ENCODE assay signal across 13 mouse cellular contexts in genomic region chr4:59844460-59845244, GRCm38 (mm10). TPM values are rescaled to one million over a fixed set of nuclear protein-coding genes. Genes with fewer than 3 reads are reported as not detected.
A peak's percentile ranks its signal among the peaks of the same experiment; 100 is the strongest.
DNase-seq lines count a peak whose midpoint lies in the region; ATAC-seq and TF ChIP-seq lines count a peak whose summit lies in the region.
"Had no signal": no experiment of that assay in that cellular context is flagged by ENCODE, and none has a peak within 500 bp of the region (broad histone marks: within the 10 kb centered on the region; RNA-seq: fewer than 3 reads in every experiment).

No protein-coding gene starts in this region.

- H3K9me3 ChIP-seq in heart, embryonic 16.5 days (replicated peaks; ENCODE audit: control insufficient read depth, low read length): 0 out of 2 replicates have a peak, but pooled peaks cover 2% of the 10 kb centered on the region
- no peaks in the 10 kb centered on the region for H3K9me3 ChIP-seq in liver, embryonic 15.5 days (replicated peaks)
- H3K9me3 ChIP-seq in midbrain, embryonic 13.5 days: no peaks in the 10 kb centered on the region; the same call in 1 of the 2 replicates
- no peaks in the 10 kb centered on the region for H3K9me3 ChIP-seq in midbrain, embryonic 11.5 days (ENCODE audit: control insufficient read depth, low read length)
- no peaks in the 10 kb centered on the region for H3K9me3 ChIP-seq in forebrain, embryonic 11.5 days (ENCODE audit: control insufficient read depth, low read length)
- H3K9me3 ChIP-seq: G1E; heart, embryonic 15.5 days; limb, embryonic 10.5 days had no signal

- H3K4me1 ChIP-seq in heart, embryonic 16.5 days (ENCODE audit: control insufficient read depth, insufficient read depth, low read length): peaks cover 17% of the 10 kb centered on the region
- H3K4me1 ChIP-seq in thymus, adult 2 months (replicated peaks; ENCODE audit: control insufficient read depth, insufficient read depth, low read length): peaks cover 19% of the 10 kb centered on the region
- peaks cover 11% of the 10 kb centered on the region for H3K4me1 ChIP-seq in liver, embryonic 15.5 days (replicated peaks)
- 0 out of 2 replicates have a peak, but pooled peaks cover 5% of the 10 kb centered on the region for H3K4me1 ChIP-seq in midbrain, embryonic 13.5 days (replicated peaks)
- no peaks in the 10 kb centered on the region for H3K4me1 ChIP-seq in midbrain, embryonic 11.5 days (ENCODE audit: control insufficient read depth, insufficient read depth, low read length)
- H3K4me1 ChIP-seq in forebrain, embryonic 11.5 days (replicated peaks; ENCODE audit: control insufficient read depth, insufficient read depth, low read length): no peaks in the 10 kb centered on the region

- no peak for TF ChIP-seq POLR2A in thymus, adult 2 months (IDR thresholded peaks at IDR 0.05; ENCODE audit: control insufficient read depth, extremely low read depth, insufficient read depth, low read length, poor library complexity)

- TF ChIP-seq CTCF in thymus, adult 2 months (IDR thresholded peaks at IDR 0.05; ENCODE audit: borderline replicate concordance, control insufficient read depth, extremely low read depth, insufficient read depth, low read length, poor library complexity): no peak

- no peak overlapping the region for H3K4me2 ChIP-seq in heart, embryonic 16.5 days (ENCODE audit: low read depth, low read length)
- H3K4me2 ChIP-seq in liver, embryonic 15.5 days: no peak overlapping the region
- H3K4me2 ChIP-seq in midbrain, embryonic 13.5 days (replicated peaks): no peak overlapping the region
- no peak overlapping the region for H3K4me2 ChIP-seq in midbrain, embryonic 11.5 days
- no peak overlapping the region for H3K4me2 ChIP-seq in forebrain, embryonic 11.5 days (ENCODE audit: low read depth, low read length, severe bottlenecking)
- H3K4me2 ChIP-seq: heart, embryonic 15.5 days had no signal

- H3K9ac ChIP-seq in heart, embryonic 16.5 days (ENCODE audit: low read length): no peak overlapping the region
- no peak overlapping the region for H3K9ac ChIP-seq in liver, embryonic 15.5 days
- no peak overlapping the region for H3K9ac ChIP-seq in midbrain, embryonic 13.5 days (replicated peaks)
- H3K9ac ChIP-seq in midbrain, embryonic 11.5 days (ENCODE audit: low read length): no peak overlapping the region
- H3K9ac ChIP-seq in forebrain, embryonic 11.5 days (ENCODE audit: low read length): no peak overlapping the region
- H3K9ac ChIP-seq: heart, embryonic 15.5 days had no signal

- H3K27me3 ChIP-seq in heart, embryonic 16.5 days (ENCODE audit: control insufficient read depth, insufficient read depth, low read length): no peaks in the 10 kb centered on the region
- H3K27me3 ChIP-seq in thymus, adult 2 months (ENCODE audit: control insufficient read depth, insufficient read depth, low read length): no peaks in the 10 kb centered on the region
- H3K27me3 ChIP-seq in liver, embryonic 15.5 days: no peaks in the 10 kb centered on the region
- no peaks in the 10 kb centered on the region for H3K27me3 ChIP-seq in midbrain, embryonic 13.5 days
- no peaks in the 10 kb centered on the region for H3K27me3 ChIP-seq in midbrain, embryonic 11.5 days (ENCODE audit: control insufficient read depth, insufficient read depth, low read length)
- H3K27me3 ChIP-seq in forebrain, embryonic 11.5 days (ENCODE audit: control insufficient read depth, insufficient read depth, low read length): no peaks in the 10 kb centered on the region
- H3K27me3 ChIP-seq: heart, embryonic 15.5 days had no signal

- H3K36me3 ChIP-seq in heart, embryonic 16.5 days (ENCODE audit: control insufficient read depth, insufficient read depth): peaks cover 5% of the 10 kb centered on the region
- no peaks in the 10 kb centered on the region for H3K36me3 ChIP-seq in thymus, adult 2 months (ENCODE audit: control insufficient read depth, insufficient read depth, low read length)
- H3K36me3 ChIP-seq in liver, embryonic 15.5 days (replicated peaks): 0 out of 2 replicates have a peak, but pooled peaks cover 7% of the 10 kb centered on the region
- H3K36me3 ChIP-seq in midbrain, embryonic 13.5 days: 0 out of 2 replicates have a peak, but pooled peaks cover 6% of the 10 kb centered on the region
- H3K36me3 ChIP-seq in midbrain, embryonic 11.5 days (ENCODE audit: control insufficient read depth, insufficient read depth, low read length): no peaks in the 10 kb centered on the region
- H3K36me3 ChIP-seq in forebrain, embryonic 11.5 days (ENCODE audit: control insufficient read depth, insufficient read depth, low read length): no peaks in the 10 kb centered on the region
- H3K36me3 ChIP-seq: limb, embryonic 10.5 days had no signal

- no peak for DNase-seq in heart, postnatal 14 days
- no peak for DNase-seq in thymus, adult 2 months
- DNase-seq in thymus, postnatal 25 days: no peak
- no peak for DNase-seq in midbrain, embryonic 11.5 days (ENCODE audit: low spot score, missing footprints)
- DNase-seq in forebrain, embryonic 11.5 days (ENCODE audit: low spot score): no peak
- DNase-seq: adrenal gland, postnatal 25 days; lung, postnatal 14 days had no signal

- no peak overlapping the region for H3K4me3 ChIP-seq in heart, embryonic 16.5 days (ENCODE audit: low read length)
- H3K4me3 ChIP-seq in thymus, adult 2 months (ENCODE audit: control insufficient read depth, insufficient read depth, low read length): no peak overlapping the region
- H3K4me3 ChIP-seq in liver, embryonic 15.5 days (replicated peaks): no peak overlapping the region
- H3K4me3 ChIP-seq in midbrain, embryonic 13.5 days (replicated peaks): no peak overlapping the region
- H3K4me3 ChIP-seq in midbrain, embryonic 11.5 days (ENCODE audit: low read depth, low read length): no peak overlapping the region
- no peak overlapping the region for H3K4me3 ChIP-seq in forebrain, embryonic 11.5 days (ENCODE audit: low read depth, low read length)
- H3K4me3 ChIP-seq: heart, embryonic 15.5 days; limb, embryonic 10.5 days had no signal

- 77% methylated on average over 15 of the region's 15 CpGs for WGBS in heart, embryonic 16.5 days
- 13% methylated on average over 15 of the region's 15 CpGs for WGBS in thymus, adult 2 months
- WGBS in liver, embryonic 15.5 days (ENCODE audit: insufficient replicate concordance): 33% methylated on average over 15 of the region's 15 CpGs
- 91% methylated on average over 15 of the region's 15 CpGs for WGBS in midbrain, embryonic 13.5 days
- WGBS in midbrain, embryonic 11.5 days: 87% methylated on average over 15 of the region's 15 CpGs
- 90% methylated on average over 15 of the region's 15 CpGs for WGBS in forebrain, embryonic 11.5 days

- H3K27ac ChIP-seq in heart, embryonic 16.5 days (ENCODE audit: low read length): 0 out of 2 replicates have a peak overlapping the region, but pooled peaks have one; percentile 0
- H3K27ac ChIP-seq in thymus, adult 2 months (ENCODE audit: control insufficient read depth, insufficient read depth, low read length): peak overlapping the region; percentile 23; the same call in 1 of the 2 replicates
- H3K27ac ChIP-seq in liver, embryonic 15.5 days (replicated peaks): no peak overlapping the region; the same call in 1 of the 2 replicates
- no peak overlapping the region for H3K27ac ChIP-seq in midbrain, embryonic 13.5 days
- H3K27ac ChIP-seq in midbrain, embryonic 11.5 days (ENCODE audit: low read depth, low read length): no peak overlapping the region
- H3K27ac ChIP-seq in forebrain, embryonic 11.5 days (ENCODE audit: low read depth, low read length): no peak overlapping the region
- H3K27ac ChIP-seq: heart, embryonic 15.5 days; limb, embryonic 10.5 days had no signal

- intact Hi-C loops in heart, postnatal 14 days (cut with DNase I): loop anchor here (5.0 kb wide), 1 partner anchor 37 kb away; the partner anchor contains the start of gene Snx30

- ATAC-seq in heart, embryonic 16.5 days (replicated peaks; ENCODE audit: extremely low read depth, insufficient read depth, low FRiP score): no peak
- peak; percentile 37; the same call in 1 of the 2 replicates for ATAC-seq in liver, embryonic 15.5 days (ENCODE audit: insufficient read depth)
- ATAC-seq in midbrain, embryonic 13.5 days: no peak
- ATAC-seq in midbrain, embryonic 11.5 days (ENCODE audit: low FRiP score): no peak
- ATAC-seq in forebrain, embryonic 11.5 days (replicated peaks; ENCODE audit: low FRiP score): no peak

RNA-seq across cellular contexts. Expression of gene Snx30, which starts 39.0 kb away (rescaled TPM):
- 7.0 and 8.0 TPM in 2 replicates for polyA plus RNA-seq in heart, embryonic 16.5 days (2015; fragmentation: Nextera tagmentation; extraction: Ambion mirVana)
- 1 to 10 TPM; 5.0 to 8.2 TPM for total RNA-seq in heart, postnatal 14 days (2021)
- polyA plus RNA-seq in thymus, adult 2 months (2012; rRNA removed): 6.1 and 7.8 TPM in 2 replicates
- polyA plus RNA-seq in liver, embryonic 15.5 days (2015; fragmentation: Nextera tagmentation; extraction: Ambion mirVana): 3.7 and 4.3 TPM in 2 replicates
- polyA plus RNA-seq in midbrain, embryonic 13.5 days (2015; fragmentation: Nextera tagmentation; extraction: Ambion mirVana): 13.7 and 14.3 TPM in 2 replicates
- 11.8 and 12.3 TPM in 2 replicates for polyA plus RNA-seq in midbrain, embryonic 11.5 days (2014; fragmentation: Nextera tagmentation; extraction: Ambion mirVana)
- polyA plus RNA-seq in forebrain, embryonic 11.5 days (2014; fragmentation: Nextera tagmentation; extraction: Ambion mirVana): 8.8 and 8.9 TPM in 2 replicates

RNA-seq across cellular contexts. Expression of gene Inip, which starts 43.3 kb away (rescaled TPM):
- 39.8 and 44.0 TPM in 2 replicates for polyA plus RNA-seq in heart, embryonic 16.5 days (2015; fragmentation: Nextera tagmentation; extraction: Ambion mirVana)
- total RNA-seq in heart, postnatal 14 days (2021): 10 to 100 TPM; 10.3 to 12.3 TPM
- polyA plus RNA-seq in thymus, adult 2 months (2012; rRNA removed): 26.7 and 27.8 TPM in 2 replicates
- polyA plus RNA-seq in liver, embryonic 15.5 days (2015; fragmentation: Nextera tagmentation; extraction: Ambion mirVana): 16.5 and 17.3 TPM in 2 replicates
- 80.1 and 82.0 TPM in 2 replicates for polyA plus RNA-seq in midbrain, embryonic 13.5 days (2015; fragmentation: Nextera tagmentation; extraction: Ambion mirVana)
- polyA plus RNA-seq in midbrain, embryonic 11.5 days (2014; fragmentation: Nextera tagmentation; extraction: Ambion mirVana): 110 and 121 TPM in 2 replicates
- 102 and 114 TPM in 2 replicates for polyA plus RNA-seq in forebrain, embryonic 11.5 days (2014; fragmentation: Nextera tagmentation; extraction: Ambion mirVana)

Comparison
In these comparisons a context has a peak if more than half of its experiments do, and no peak if none do; other contexts are left out.
1. H3K27ac ChIP-seq: peak in heart, embryonic 16.5 days (single experiment) and thymus, adult 2 months (single experiment); none in liver, embryonic 15.5 days (single experiment), midbrain, embryonic 13.5 days (single experiment), midbrain, embryonic 11.5 days (single experiment) and forebrain, embryonic 11.5 days (single experiment).